Mouse (Mus musculus) E14TG2a.4 (cell line): ENCODE data around the gene Rxra.

Experiments used
- CTCF ChIP-seq: conservative IDR thresholded peaks from 2 replicates; pipeline ENCODE4 v1.5.1; 2014; ENCODE audit warnings: low read length
- NANOG ChIP-seq: IDR thresholded peaks from 2 replicates; pipeline ENCODE4 v1.6.1; 2014; ENCODE audit warnings: borderline replicate concordance, low read length, mixed read lengths
- POU5F1 ChIP-seq: IDR thresholded peaks from 2 replicates; pipeline ENCODE4 v1.6.1; 2014; ENCODE audit warnings: low read length, borderline replicate concordance

GRCm38 (mm10) chr2:27649862-27650661, 26.2 kb upstream of the Rxra start:
- TF ChIP-seq CTCF (no peak), POU5F1 (no peak), NANOG (no peak)
